In genomic region chr16:89960186-89960878, GRCm38 (mm10) we compare ENCODE assay signal across 8 mouse cellular contexts.
DNase-seq lines count a peak whose midpoint lies in the region; ATAC-seq lines count a peak whose summit lies in the region.

No protein-coding gene starts in this region.

- H3K27ac ChIP-seq in embryonic facial prominence, embryonic 13.5 days: peak overlapping the region; percentile 87
- peak overlapping the region; percentile 62; the same call in 1 of the 2 replicates for H3K27ac ChIP-seq in kidney, embryonic 14.5 days (ENCODE audit: low read depth, low read length)

- H3K9me3 ChIP-seq in embryonic facial prominence, embryonic 13.5 days: no peaks in the 10 kb centered on the region
- no peaks in the 10 kb centered on the region for H3K9me3 ChIP-seq in kidney, embryonic 14.5 days (ENCODE audit: control insufficient read depth, low read length)

- DNase-seq in 3134 (ENCODE audit: extremely low read depth, insufficient read length, low spot score) (peak; percentile 72), liver (peak; percentile 43)
- DNase-seq in adrenal gland, adult 8-10 months: peak; percentile 10
- DNase-seq in heart, adult 9 months (ENCODE audit: low spot score in 2 of 2): peak; percentile 38 to 55
- peak; percentile 34 to 42 for DNase-seq in monocyte, adult 2 months (ENCODE audit: low read depth in 1 of 2, low spot score in 2 of 2)
- DNase-seq in testis, postnatal 10 days (ENCODE audit: low spot score): peak; percentile 56

- H3K9ac ChIP-seq in embryonic facial prominence, embryonic 13.5 days: peak overlapping the region; percentile 77
- peak overlapping the region; percentile 50; the same call in 1 of the 2 replicates for H3K9ac ChIP-seq in kidney, embryonic 14.5 days (ENCODE audit: low read depth, low read length)

- H3K4me1 ChIP-seq in embryonic facial prominence, embryonic 13.5 days: peaks cover 42% of the 10 kb centered on the region
- H3K4me1 ChIP-seq in kidney, embryonic 14.5 days (ENCODE audit: control insufficient read depth, insufficient read depth, low read length): peaks cover 14% of the 10 kb centered on the region

- H3K27me3 ChIP-seq in embryonic facial prominence, embryonic 13.5 days: no peaks in the 10 kb centered on the region
- H3K27me3 ChIP-seq in kidney, embryonic 14.5 days (ENCODE audit: control insufficient read depth, insufficient read depth, low read length): no peaks in the 10 kb centered on the region

- under 1% methylated on average over 33 of the region's 33 CpGs for WGBS in embryonic facial prominence, embryonic 13.5 days
- WGBS in kidney, embryonic 14.5 days: under 1% methylated on average over 29 of the region's 33 CpGs

- ATAC-seq in embryonic facial prominence, embryonic 13.5 days (ENCODE audit: insufficient number of reproducible peaks, insufficient read depth, low FRiP score, low TSS enrichment, low read depth): 0 out of 2 replicates have a peak, but pooled peaks have one; percentile 60
- ATAC-seq in kidney, embryonic 14.5 days (ENCODE audit: low FRiP score, low TSS enrichment): peak; percentile 76

- H3K36me3 ChIP-seq in embryonic facial prominence, embryonic 13.5 days: no peaks in the 10 kb centered on the region; the same call in 1 of the 2 replicates
- no peaks in the 10 kb centered on the region for H3K36me3 ChIP-seq in kidney, embryonic 14.5 days (ENCODE audit: control insufficient read depth, insufficient read depth, low read length)

- H3K4me2 ChIP-seq in embryonic facial prominence, embryonic 13.5 days: peak overlapping the region; percentile 86
- H3K4me2 ChIP-seq in kidney, embryonic 14.5 days (replicated peaks; ENCODE audit: low read depth, low read length): peak overlapping the region; percentile 83

- peak overlapping the region; percentile 52 for H3K4me3 ChIP-seq in embryonic facial prominence, embryonic 13.5 days
- H3K4me3 ChIP-seq in kidney, embryonic 14.5 days (ENCODE audit: low read length): peak overlapping the region; percentile 43

Comparison
In these comparisons a context has a peak if more than half of its experiments do, and no peak if none do; other contexts are left out.
1. Peak in every context shown above with its lines: DNase-seq, ATAC-seq, H3K4me3 ChIP-seq and H3K27ac ChIP-seq.
2. DNase-seq: peak in every context shown above with its lines; median percentile 72 in 3134; 56 in testis, postnatal 10 days; 46 in heart, adult 9 months; 43 in liver; 38 in monocyte, adult 2 months; 10 in adrenal gland, adult 8-10 months.